Mouse (Mus musculus) heart, embryonic 11.5 days (tissue): ENCODE measurements around the gene Gpr180. TPM values are rescaled to one million over a fixed set of nuclear protein-coding genes. Genes with fewer than 3 reads are reported as not detected.

Experiments used
- ATAC-seq: fragments of 200-750 bp; cut with Nextera tagmentation; replicated peaks from 2 replicates; pipeline ENCODE4 v1.8.0; 2017; ENCODE audit warnings: moderate library complexity; ENCODE audit not compliant: insufficient number of reproducible peaks, low FRiP score, low TSS enrichment
- H3K27ac ChIP-seq: fragments of 300-500 bp; sonication (generic); 2 replicates; pipeline ENCODE4 v1.5.1; 2014; ENCODE audit warnings: mild to moderate bottlenecking, low read depth, low read length
- H3K27me3 ChIP-seq: fragments of 300-500 bp; sonication (generic); 2 replicates; pipeline ENCODE4 v1.6.1; 2014; ENCODE audit warnings: mild to moderate bottlenecking, low read length, mixed read lengths; ENCODE audit not compliant: control insufficient read depth, insufficient read depth
- H3K36me3 ChIP-seq: fragments of 300-500 bp; sonication (generic); 2 replicates; pipeline ENCODE4 v1.6.1; 2014; ENCODE audit warnings: mild to moderate bottlenecking, low read length, moderate library complexity, mixed read lengths; ENCODE audit not compliant: control insufficient read depth, insufficient read depth
- H3K4me1 ChIP-seq: fragments of 300-500 bp; sonication (generic); 2 replicates; pipeline ENCODE4 v1.6.1; 2014; ENCODE audit warnings: low read length; ENCODE audit not compliant: control insufficient read depth, insufficient read depth
- H3K4me2 ChIP-seq: fragments of 300-500 bp; sonication (generic); 2 replicates; pipeline ENCODE4 v1.6.1; 2014; ENCODE audit warnings: mild to moderate bottlenecking, moderate library complexity
- H3K4me3 ChIP-seq: fragments of 300-500 bp; sonication (generic); 2 replicates; pipeline ENCODE4 v1.5.1; 2014; ENCODE audit warnings: low read depth, low read length
- H3K9ac ChIP-seq: fragments of 300-500 bp; sonication (generic); 2 replicates; pipeline ENCODE4 v1.6.1; 2014; ENCODE audit warnings: mild to moderate bottlenecking, low read depth, low read length, moderate library complexity
- H3K9me3 ChIP-seq: fragments of 300-500 bp; sonication (generic); replicated peaks from 2 replicates; pipeline ENCODE4 v1.6.1; 2016; ENCODE audit warnings: low read length; ENCODE audit not compliant: control insufficient read depth
- WGBS: fragments of 180-500 bp; shearing (Covaris S2); extraction: QIAGEN DNeasy Blood & Tissue Kit; methylation state at CpG from one replicate; pipeline ENCODE4 v1.1.7; 2014; ENCODE audit not compliant: insufficient replicate concordance; 5-methylcytosine and 5-hydroxymethylcytosine counted together
- polyA plus RNA-seq: library from polyadenylated mRNA; unstranded; fragments of >200 nt; fragmentation: Nextera tagmentation; extraction: Ambion mirVana; gene quantifications from 2 replicates; pipeline ENCODE4 v1.2.1, GENCODE M21; 2014

The Gpr180 gene
- polyA plus RNA-seq, 1 experiment from 2014 or later = 37.5 TPM

GRCm38 (mm10) chr14:118161751-118162150, 24.8 kb downstream of the Gpr180 start:
- no peak for ATAC-seq
- H3K4me3 ChIP-seq = no peak overlapping the region
- no peak overlapping the region for H3K9ac ChIP-seq
- 79% methylated on average over 3 of the region's 3 CpGs for WGBS
- H3K27ac ChIP-seq = no peak overlapping the region
- peaks cover 6% of the 10 kb centered on the region for H3K36me3 ChIP-seq
- H3K4me2 ChIP-seq = no peak overlapping the region
- no peaks in the 10 kb centered on the region for H3K9me3 ChIP-seq
- no peaks in the 10 kb centered on the region for H3K4me1 ChIP-seq
- H3K27me3 ChIP-seq = no peaks in the 10 kb centered on the region

DNA sequence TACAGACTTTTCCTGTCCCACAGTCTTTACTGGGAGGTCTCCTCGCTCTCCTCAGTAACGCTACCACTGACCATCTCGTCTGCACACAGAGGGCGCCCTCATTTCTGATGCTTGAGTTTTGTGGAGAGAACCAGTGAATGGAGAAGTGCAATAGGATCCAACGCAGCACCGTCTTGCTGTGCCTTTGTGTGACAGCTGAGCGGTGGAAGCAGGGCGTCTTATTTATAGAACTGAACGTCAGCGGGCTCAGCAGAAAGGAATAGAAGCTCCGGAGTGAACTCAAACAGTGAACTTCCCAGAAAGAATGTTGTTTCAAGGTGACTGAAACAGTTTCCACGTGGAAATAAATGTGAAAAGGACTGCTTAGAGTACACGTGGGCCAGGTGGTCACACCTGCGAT, 25.7 kb downstream of the Gpr180 start:
- Histone ChIP-seq H3K4me2 (peak overlapping the region; percentile 23; the same call in 1 of the 2 replicates), H3K4me1 (no peaks in the 10 kb centered on the region), H3K9me3 (no peaks in the 10 kb centered on the region), H3K9ac (0 out of 2 replicates have a peak overlapping the region, but pooled peaks have one; percentile 3), H3K36me3 (peaks cover 6% of the 10 kb centered on the region), H3K27ac (peak overlapping the region; percentile 29), H3K4me3 (no peak overlapping the region), H3K27me3 (no peaks in the 10 kb centered on the region)
- WGBS = 55% methylated on average over 14 of the region's 14 CpGs
- ATAC-seq = no peak

DNA sequence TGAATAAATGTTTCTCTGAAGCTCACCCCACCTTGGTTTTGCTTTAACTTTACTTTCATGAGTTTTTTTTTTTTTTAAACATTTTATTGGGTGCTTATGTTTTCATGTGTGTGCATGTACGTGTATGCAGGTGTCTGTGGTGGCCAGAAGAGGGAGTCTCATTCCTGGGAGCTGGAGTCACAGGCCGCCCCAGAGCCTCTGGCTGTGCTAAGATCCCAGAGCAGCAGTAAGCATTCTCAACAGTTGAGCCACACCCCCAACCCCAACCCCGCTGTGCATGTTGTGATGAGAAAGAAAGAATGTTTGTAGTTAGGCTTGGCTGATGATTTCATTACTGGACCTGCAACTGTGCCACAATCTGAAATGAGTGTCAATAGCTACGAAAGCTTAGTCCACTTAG, 31.8 kb downstream of the Gpr180 start:
- WGBS = 84% methylated on average over 4 of the region's 4 CpGs

GRCm38 (mm10) chr14:118173590-118174203, 36.7 kb downstream of the Gpr180 start:
- no peak overlapping the region for H3K27ac ChIP-seq
- H3K4me2 ChIP-seq = no peak overlapping the region
- WGBS = 61% methylated on average over 11 of the region's 11 CpGs

More for the DNA sequence above, 31.8 kb downstream of the Gpr180 start:
- Histone ChIP-seq H3K36me3 (0 out of 2 replicates have a peak, but pooled peaks cover 2% of the 10 kb centered on the region), H3K27ac (no peak overlapping the region), H3K4me1 (no peaks in the 10 kb centered on the region), H3K9me3 (no peaks in the 10 kb centered on the region), H3K4me3 (no peak overlapping the region), H3K4me2 (no peak overlapping the region), H3K27me3 (no peaks in the 10 kb centered on the region), H3K9ac (no peak overlapping the region)
- no peak for ATAC-seq

GRCm38 (mm10) chr14:118175071-118175693, 38.2 kb downstream of the Gpr180 start:
- Histone ChIP-seq H3K4me2 (no peak overlapping the region), H3K9ac (no peak overlapping the region), H3K36me3 (no peaks in the 10 kb centered on the region), H3K4me3 (no peak overlapping the region), H3K27me3 (no peaks in the 10 kb centered on the region), H3K4me1 (peaks cover 3% of the 10 kb centered on the region; the same call in 1 of the 2 replicates), H3K27ac (no peak overlapping the region), H3K9me3 (no peaks in the 10 kb centered on the region)
- ATAC-seq = no peak
- WGBS = 76% methylated on average over 30 of the region's 30 CpGs

More at GRCm38 (mm10) chr14:118173590-118174203, 36.7 kb downstream of the Gpr180 start:
- H3K4me1 ChIP-seq = peaks cover 3% of the 10 kb centered on the region; the same call in 1 of the 2 replicates
- no peaks in the 10 kb centered on the region for H3K36me3 ChIP-seq
- ATAC-seq = no peak
- no peaks in the 10 kb centered on the region for H3K27me3 ChIP-seq
- no peak overlapping the region for H3K9ac ChIP-seq
- no peaks in the 10 kb centered on the region for H3K9me3 ChIP-seq
- H3K4me3 ChIP-seq = no peak overlapping the region

DNA sequence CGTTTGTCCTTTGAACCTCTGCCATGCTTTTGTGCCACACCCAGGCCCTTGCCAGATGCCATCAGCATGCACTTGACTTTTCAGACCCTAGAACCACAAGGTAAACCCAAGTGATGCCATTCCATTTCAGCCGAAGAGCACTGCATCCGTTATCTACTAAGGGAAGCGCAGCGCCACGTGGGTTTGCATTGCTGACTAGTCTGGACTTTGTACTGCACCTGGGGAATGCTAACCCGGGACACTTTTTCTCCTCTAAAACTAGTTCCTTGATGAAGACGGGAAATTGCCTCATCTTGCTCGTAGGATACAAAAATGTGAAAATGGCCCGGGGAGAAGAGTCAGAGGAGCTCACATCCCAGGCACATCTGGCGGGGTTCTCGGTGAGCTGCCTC, 38.7 kb downstream of the Gpr180 start:
- Histone ChIP-seq H3K4me1 (peaks cover 3% of the 10 kb centered on the region; the same call in 1 of the 2 replicates), H3K36me3 (no peaks in the 10 kb centered on the region), H3K4me3 (no peak overlapping the region), H3K9ac (no peak overlapping the region), H3K27me3 (no peaks in the 10 kb centered on the region), H3K9me3 (no peaks in the 10 kb centered on the region), H3K27ac (no peak overlapping the region), H3K4me2 (no peak overlapping the region)
- WGBS = 76% methylated on average over 12 of the region's 12 CpGs
- no peak for ATAC-seq

- ATAC-seq = no peak
- Histone ChIP-seq H3K4me2 (no peak overlapping the region), H3K9me3 (no peaks in the 10 kb centered on the region), H3K4me3 (no peak overlapping the region), H3K36me3 (no peaks in the 10 kb centered on the region), H3K9ac (no peak overlapping the region), H3K27me3 (no peaks in the 10 kb centered on the region), H3K4me1 (no peaks in the 10 kb centered on the region; the same call in 1 of the 2 replicates), H3K27ac (no peak overlapping the region)
- 53% methylated on average over 1 of the region's 1 CpGs for WGBS
Measured at GRCm38 (mm10) chr14:118179251-118179650, 42.3 kb downstream of the Gpr180 start.

DNA sequence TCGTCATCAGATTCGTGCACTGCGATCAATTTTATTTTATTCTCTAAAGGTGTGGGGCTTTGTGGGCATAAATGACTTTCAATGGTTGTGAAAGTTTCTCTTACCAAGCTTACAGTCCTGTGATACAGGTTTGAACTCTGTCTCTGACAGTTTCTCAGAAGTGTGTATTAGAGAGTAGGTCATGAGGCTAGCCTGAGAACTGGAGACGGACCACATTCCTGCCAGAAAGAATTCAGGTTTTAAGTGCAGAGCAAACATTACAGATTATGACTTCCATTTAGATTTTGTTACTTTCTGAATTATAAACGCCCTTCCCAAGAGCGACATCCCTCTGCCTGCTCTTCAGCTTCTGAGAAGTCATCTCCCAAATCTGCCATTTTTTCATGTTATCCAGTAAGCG, 42.7 kb downstream of the Gpr180 start:
- WGBS = 32% methylated on average over 7 of the region's 7 CpGs
- peak; percentile 24; the same call in 1 of the 2 replicates for ATAC-seq
- Histone ChIP-seq H3K27me3 (no peaks in the 10 kb centered on the region), H3K9me3 (no peaks in the 10 kb centered on the region), H3K9ac (peak overlapping the region; percentile 74), H3K4me1 (no peaks in the 10 kb centered on the region), H3K27ac (peak overlapping the region; percentile 77; the same call in 1 of the 2 replicates), H3K4me3 (peak overlapping the region; percentile 61), H3K4me2 (peak overlapping the region; percentile 82), H3K36me3 (no peaks in the 10 kb centered on the region)
